Comparison of ENCODE assay signal across 22 mouse cellular contexts in the genomic region with DNA sequence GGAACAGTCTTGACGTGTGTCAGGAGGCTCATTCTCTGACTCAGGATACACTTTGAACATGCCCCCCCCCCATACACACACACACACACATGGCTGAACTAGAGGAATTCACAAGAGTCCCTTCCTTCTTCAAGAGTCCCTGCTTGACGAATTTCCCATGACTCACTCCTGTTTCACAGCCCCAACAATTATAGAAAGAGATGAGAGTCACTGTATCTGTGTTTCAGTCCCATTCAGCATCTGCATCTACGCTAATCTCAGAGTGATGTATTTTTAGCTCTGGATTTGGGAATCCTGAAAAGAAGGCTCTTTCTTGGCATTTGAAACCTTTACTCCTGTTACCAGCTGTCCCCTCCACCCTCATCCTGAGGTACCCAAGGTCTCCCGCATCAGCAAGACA.
DNase-seq lines count a peak whose midpoint lies in the region; ATAC-seq and TF ChIP-seq lines count a peak whose summit lies in the region.
"Had no signal": no experiment of that assay in that cellular context is flagged by ENCODE, and none has a peak within 500 bp of the region (broad histone marks: within the 10 kb centered on the region; RNA-seq: fewer than 3 reads in every experiment).

No protein-coding gene starts in this region.

- H3K4me2 ChIP-seq in hindbrain, embryonic 13.5 days: no peak overlapping the region
- H3K4me2 ChIP-seq: embryonic facial prominence, embryonic 12.5 days; forebrain, embryonic 13.5 days; forebrain, embryonic 15.5 days had no signal

- H3K27ac ChIP-seq in hindbrain, embryonic 10.5 days: peak overlapping the region; percentile 8; the same call in 1 of the 2 replicates
- no peak overlapping the region for H3K27ac ChIP-seq in hindbrain, embryonic 13.5 days
- peak overlapping the region; percentile 59; the same call in 1 of the 2 replicates for H3K27ac ChIP-seq in olfactory bulb, adult 2 months (ENCODE audit: insufficient read depth, low read depth, low read length)
- H3K27ac ChIP-seq: embryonic facial prominence, embryonic 10.5 days; embryonic facial prominence, embryonic 12.5 days; forebrain, embryonic 10.5 days; forebrain, embryonic 13.5 days; forebrain, embryonic 15.5 days had no signal

- no peak for TF ChIP-seq POLR2A in olfactory bulb, adult 2 months (IDR thresholded peaks at IDR 0.05; ENCODE audit: insufficient read depth, low read depth, low read length)

- no peak for TF ChIP-seq CTCF in Patski (IDR thresholded peaks at IDR 0.05)
- TF ChIP-seq CTCF in olfactory bulb, adult 2 months (IDR thresholded peaks at IDR 0.05; ENCODE audit: insufficient read depth, low read depth, low read length): no peak

- H3K4me1 ChIP-seq in hindbrain, embryonic 10.5 days (replicated peaks): peaks cover 36% of the 10 kb centered on the region
- H3K4me1 ChIP-seq in hindbrain, embryonic 13.5 days (replicated peaks): peaks cover 39% of the 10 kb centered on the region
- peaks cover 56% of the 10 kb centered on the region for H3K4me1 ChIP-seq in olfactory bulb, adult 2 months (ENCODE audit: control insufficient read depth, insufficient read depth, low read length)

- H3K27me3 ChIP-seq in hindbrain, embryonic 10.5 days (ENCODE audit: insufficient read depth, poor library complexity, severe bottlenecking): peaks cover 2% of the 10 kb centered on the region; the same call in 1 of the 2 replicates
- 0 out of 2 replicates have a peak, but pooled peaks cover 3% of the 10 kb centered on the region for H3K27me3 ChIP-seq in hindbrain, embryonic 13.5 days
- H3K27me3 ChIP-seq in Patski: no peaks in the 10 kb centered on the region
- H3K27me3 ChIP-seq: forebrain, embryonic 13.5 days; forebrain, embryonic 15.5 days had no signal

- no peak overlapping the region for H3K4me3 ChIP-seq in hindbrain, embryonic 10.5 days
- no peak overlapping the region for H3K4me3 ChIP-seq in hindbrain, embryonic 13.5 days
- H3K4me3 ChIP-seq in olfactory bulb, adult 2 months (ENCODE audit: insufficient read depth, low read depth, low read length): no peak overlapping the region
- H3K4me3 ChIP-seq: embryonic facial prominence, embryonic 10.5 days; embryonic facial prominence, embryonic 12.5 days; erythroblast, embryonic 14.5 days; forebrain, embryonic 10.5 days; forebrain, embryonic 13.5 days; forebrain, embryonic 15.5 days had no signal

- no peak for ATAC-seq in hindbrain, embryonic 13.5 days (ENCODE audit: low FRiP score)
- no peak for ATAC-seq in Patski
- ATAC-seq in erythroblast, adult 5-6 weeks (replicated peaks; ENCODE audit: low FRiP score, poor library complexity, severe bottlenecking): no peak
- ATAC-seq: forebrain, embryonic 13.5 days; forebrain, embryonic 15.5 days; forebrain, postnatal 0 days had no signal

- H3K9me3 ChIP-seq in hindbrain, embryonic 10.5 days: no peaks in the 10 kb centered on the region
- no peaks in the 10 kb centered on the region for H3K9me3 ChIP-seq in hindbrain, embryonic 13.5 days
- H3K9me3 ChIP-seq: embryonic facial prominence, embryonic 10.5 days; embryonic facial prominence, embryonic 12.5 days; forebrain, embryonic 10.5 days; forebrain, embryonic 13.5 days; forebrain, embryonic 15.5 days had no signal

- CTCF ChIA-PET in Patski (lab: Charles Lee): no interaction called here

- DNase-seq in hindbrain, embryonic 10.5 days (ENCODE audit: low spot score): no peak
- peak; percentile 3 for DNase-seq in Patski (ENCODE audit: low read depth, low spot score)
- no peak for DNase-seq in retina, postnatal 1 day
- no peak for DNase-seq in thymus, postnatal 14 days
- DNase-seq: adrenal gland, adult 2 months; adrenal gland, postnatal 10 days; adrenal gland, postnatal 25 days; cerebellum, adult 11-12 months; cerebellum, adult 2 months; cerebellum, adult 9-10 months; cerebellum, postnatal 10 days; cerebellum, postnatal 25 days; forebrain, postnatal 0 days had no signal

- in situ Hi-C loops in Patski (cut with MboI; ENCODE audit: low pct_unique_long_range_greater_than_20kb): no loop called here

- 89% methylated on average over 4 of the region's 4 CpGs for WGBS in hindbrain, embryonic 10.5 days
- WGBS in hindbrain, embryonic 13.5 days: 93% methylated on average over 4 of the region's 4 CpGs
- WGBS in olfactory bulb, adult 2 months: 43% methylated on average over 4 of the region's 4 CpGs

- H3K9ac ChIP-seq in hindbrain, embryonic 13.5 days: no peak overlapping the region
- H3K9ac ChIP-seq: embryonic facial prominence, embryonic 12.5 days; forebrain, embryonic 13.5 days; forebrain, embryonic 15.5 days; forebrain, postnatal 0 days had no signal

- no peaks in the 10 kb centered on the region for H3K36me3 ChIP-seq in hindbrain, embryonic 10.5 days
- peaks cover 27% of the 10 kb centered on the region; the same call in 1 of the 2 replicates for H3K36me3 ChIP-seq in hindbrain, embryonic 13.5 days
- H3K36me3 ChIP-seq: embryonic facial prominence, embryonic 10.5 days; embryonic facial prominence, embryonic 12.5 days; forebrain, embryonic 10.5 days had no signal

- POLR2A ChIA-PET in Patski (lab: Charles Lee): no interaction called here
